Mouse (Mus musculus): Measurements from ENCODE around the gene Chrne.

The Chrne gene

GRCm38 (mm10) chr11:70619101-70619500, at the start of gene Chrne:
Gene Chrne, minus strand, starts transcription at chr11:70619216.
- DNase-seq (ENCODE audit: low spot score in 2 of 2), result no peak

- no peak for DNase-seq (ENCODE audit: low spot score in 2 of 2)
Observed at GRCm38 (mm10) chr11:70668335-70668770, 49.3 kb upstream of the Chrne start.

- DNase-seq (ENCODE audit: low spot score in 2 of 2), result no peak
Observed at GRCm38 (mm10) chr11:70667271-70668150, 48.5 kb upstream of the Chrne start.

- DNase-seq (ENCODE audit: low spot score in 2 of 2), result no peak
Observed at GRCm38 (mm10) chr11:70666687-70667086, 47.7 kb upstream of the Chrne start.

- no peak for DNase-seq (ENCODE audit: low spot score in 2 of 2)
Observed at GRCm38 (mm10) chr11:70664741-70665140, 45.7 kb upstream of the Chrne start.

- DNase-seq (ENCODE audit: low spot score in 2 of 2), result no peak
Observed at GRCm38 (mm10) chr11:70663957-70664356, 44.9 kb upstream of the Chrne start.

- DNase-seq (ENCODE audit: low spot score in 2 of 2), result no peak
Observed at GRCm38 (mm10) chr11:70663101-70663500, 44.1 kb upstream of the Chrne start.

- no peak for DNase-seq (ENCODE audit: low spot score in 2 of 2)
Observed at GRCm38 (mm10) chr11:70660571-70660970, 41.6 kb upstream of the Chrne start.

GRCm38 (mm10) chr11:70658942-70659341, 39.9 kb upstream of the Chrne start:
- no peak for DNase-seq (ENCODE audit: low spot score in 2 of 2)

GRCm38 (mm10) chr11:70658521-70658920, 39.5 kb upstream of the Chrne start:
- DNase-seq (ENCODE audit: low spot score in 2 of 2), result no peak

GRCm38 (mm10) chr11:70657991-70658390, 39.0 kb upstream of the Chrne start:
- no peak for DNase-seq (ENCODE audit: low spot score in 2 of 2)

GRCm38 (mm10) chr11:70657573-70657972, 38.6 kb upstream of the Chrne start:
- peak in 1 of 2 experiments; percentile 53 for DNase-seq (ENCODE audit: low spot score in 2 of 2)

GRCm38 (mm10) chr11:70656964-70657363, 37.9 kb upstream of the Chrne start, which contains the start of gene Eno3:
Gene Eno3, plus strand, starts transcription at chr11:70657202.
- no peak for DNase-seq (ENCODE audit: low spot score in 2 of 2)

- no peak for DNase-seq (ENCODE audit: low spot score in 2 of 2)
Observed at GRCm38 (mm10) chr11:70656456-70656927, 37.5 kb upstream of the Chrne start.

- peak in 1 of 2 experiments; percentile 62 for DNase-seq (ENCODE audit: low spot score in 2 of 2)
Observed at GRCm38 (mm10) chr11:70655571-70656455, 36.8 kb upstream of the Chrne start.

GRCm38 (mm10) chr11:70654923-70655570, 36.0 kb upstream of the Chrne start:
- DNase-seq (ENCODE audit: low spot score in 2 of 2), result peak; percentile 78 to 81

- peak; percentile 80 to 82 for DNase-seq (ENCODE audit: low spot score in 2 of 2)
Observed at GRCm38 (mm10) chr11:70654198-70654922, 35.3 kb upstream of the Chrne start, which contains the start of gene Pfn1. Gene Pfn1, minus strand, starts transcription at chr11:70654644.

GRCm38 (mm10) chr11:70653345-70654197, 34.6 kb upstream of the Chrne start:
- peak; percentile 80 to 81 for DNase-seq (ENCODE audit: low spot score in 2 of 2)

GRCm38 (mm10) chr11:70652884-70653344, 33.9 kb upstream of the Chrne start:
- no peak for DNase-seq (ENCODE audit: low spot score in 2 of 2)

Data from spleen, postnatal 36 days (tissue).